Mouse (Mus musculus) granulocyte monocyte progenitor cell, adult 5-6 weeks (primary cell): Measurements from ENCODE around the gene Aldh3b3. TPM values are rescaled to one million over a fixed set of nuclear protein-coding genes. Genes with fewer than 3 reads are reported as not detected.

Source experiments
- total RNA-seq, 2 experiments: library from RNA; stranded (forward) in 1 of 2; stranded (reverse) in 1 of 2; fragments of 200-712, 200-1000 nt in 1 of 2; fragments of >200 nt in 1 of 2; fragmentation: Nextera tagmentation in 1 of 2; gene quantifications; 2 replicates each; pipeline ENCODE4 v1.2.3; 2014 to 2017

The Aldh3b3 gene
- total RNA-seq, 2 experiments from 2014 or later: not detected

Other genes with a start within 250 kb of the Aldh3b3 start
- 28.2 and 38.5 TPM in 2 replicates for gene Kmt5b, start 191.2 kb upstream of the Aldh3b3 start, total RNA-seq (2014; fragmentation: Nextera tagmentation)
- gene Kmt5b, start 191.2 kb upstream of the Aldh3b3 start, total RNA-seq (2017): 37.0 and 41.4 TPM in 2 replicates
- gene Chka, start 106.9 kb upstream of the Aldh3b3 start, total RNA-seq (2014; fragmentation: Nextera tagmentation): 30.2 and 50.6 TPM in 2 replicates
- gene Chka, start 106.9 kb upstream of the Aldh3b3 start, total RNA-seq (2017): 32.7 and 37.2 TPM in 2 replicates
- gene Tcirg1, start 51.5 kb upstream of the Aldh3b3 start, total RNA-seq (2014; fragmentation: Nextera tagmentation): 165 and 253 TPM in 2 replicates
- 159 and 178 TPM in 2 replicates for gene Tcirg1, start 51.5 kb upstream of the Aldh3b3 start, total RNA-seq (2017)
- 157 and 158 TPM in 2 replicates for gene Ndufs8, start 45.9 kb upstream of the Aldh3b3 start, total RNA-seq (2014; fragmentation: Nextera tagmentation)
- gene Ndufs8, start 45.9 kb upstream of the Aldh3b3 start, total RNA-seq (2017): 89.0 and 91.9 TPM in 2 replicates
- 5.9 and 8.4 TPM in 2 replicates for gene Aldh3b1, start 28.8 kb upstream of the Aldh3b3 start, total RNA-seq (2014; fragmentation: Nextera tagmentation)
- gene Aldh3b1, start 28.8 kb upstream of the Aldh3b3 start, total RNA-seq (2017): 8.4 and 14.1 TPM in 2 replicates
- 162 and 191 TPM in 2 replicates for gene Unc93b1, start 23.5 kb upstream of the Aldh3b3 start, total RNA-seq (2014; fragmentation: Nextera tagmentation)
- 205 and 220 TPM in 2 replicates for gene Unc93b1, start 23.5 kb upstream of the Aldh3b3 start, total RNA-seq (2017)
- gene Aldh3b2, start 13.7 kb downstream of the Aldh3b3 start, total RNA-seq (2014; fragmentation: Nextera tagmentation): not detected in 2 replicates
- gene Aldh3b2, start 13.7 kb downstream of the Aldh3b3 start, total RNA-seq (2017): 0.09 TPM in 1 of 2 replicates, not detected in the other
- gene Acy3, start 27.9 kb downstream of the Aldh3b3 start, total RNA-seq (2014; fragmentation: Nextera tagmentation): 4.1 and 6.4 TPM in 2 replicates
- 0.73 and 4.0 TPM in 2 replicates for gene Acy3, start 27.9 kb downstream of the Aldh3b3 start, total RNA-seq (2017)
- not detected in 2 replicates for gene Tbx10, start 34.1 kb downstream of the Aldh3b3 start, total RNA-seq (2014; fragmentation: Nextera tagmentation)
- not detected in 2 replicates for gene Tbx10, start 34.1 kb downstream of the Aldh3b3 start, total RNA-seq (2017)
- gene Nudt8, start 41.9 kb downstream of the Aldh3b3 start, total RNA-seq (2014; fragmentation: Nextera tagmentation): 9.7 and 16.3 TPM in 2 replicates
- gene Nudt8, start 41.9 kb downstream of the Aldh3b3 start, total RNA-seq (2017): 4.4 and 10.5 TPM in 2 replicates
- gene Gm49405, start 42.0 kb downstream of the Aldh3b3 start, total RNA-seq (2014; fragmentation: Nextera tagmentation): 0.30 and 3.0 TPM in 2 replicates
- gene Gm49405, start 42.0 kb downstream of the Aldh3b3 start, total RNA-seq (2017): 1.2 and 1.3 TPM in 2 replicates
- gene Doc2g, start 44.7 kb downstream of the Aldh3b3 start, total RNA-seq (2014; fragmentation: Nextera tagmentation): 3.0 and 7.0 TPM in 2 replicates
- gene Doc2g, start 44.7 kb downstream of the Aldh3b3 start, total RNA-seq (2017): 0.46 and 2.9 TPM in 2 replicates
- 93.8 and 132 TPM in 2 replicates for gene Ndufv1, start 54.2 kb downstream of the Aldh3b3 start, total RNA-seq (2014; fragmentation: Nextera tagmentation)
- 222 and 241 TPM in 2 replicates for gene Ndufv1, start 54.2 kb downstream of the Aldh3b3 start, total RNA-seq (2017)
- gene Gstp1, start 79.3 kb downstream of the Aldh3b3 start, total RNA-seq (2014; fragmentation: Nextera tagmentation): 235 and 335 TPM in 2 replicates
- gene Gstp1, start 79.3 kb downstream of the Aldh3b3 start, total RNA-seq (2017): 84.1 and 120 TPM in 2 replicates
- not detected in 2 replicates for gene Gstp2, start 87.4 kb downstream of the Aldh3b3 start, total RNA-seq (2014; fragmentation: Nextera tagmentation)
- gene Gstp2, start 87.4 kb downstream of the Aldh3b3 start, total RNA-seq (2017): 4.3 TPM in 1 of 2 replicates, not detected in the other
- not detected in 2 replicates for gene Gstp3, start 100.9 kb downstream of the Aldh3b3 start, total RNA-seq (2014; fragmentation: Nextera tagmentation)
- 0.65 TPM in 1 of 2 replicates, not detected in the other for gene Gstp3, start 100.9 kb downstream of the Aldh3b3 start, total RNA-seq (2017)
- not detected in 2 replicates for gene Cabp2, start 122.9 kb downstream of the Aldh3b3 start, total RNA-seq (2014; fragmentation: Nextera tagmentation)
- not detected in 2 replicates for gene Cabp2, start 122.9 kb downstream of the Aldh3b3 start, total RNA-seq (2017)
- gene Cdk2ap2, start 138.5 kb downstream of the Aldh3b3 start, total RNA-seq (2014; fragmentation: Nextera tagmentation): 119 and 155 TPM in 2 replicates
- 33.7 and 36.5 TPM in 2 replicates for gene Cdk2ap2, start 138.5 kb downstream of the Aldh3b3 start, total RNA-seq (2017)
- gene Pitpnm1, start 141.4 kb downstream of the Aldh3b3 start, total RNA-seq (2014; fragmentation: Nextera tagmentation): 11.3 and 16.8 TPM in 2 replicates
- 4.5 and 24.3 TPM in 2 replicates for gene Pitpnm1, start 141.4 kb downstream of the Aldh3b3 start, total RNA-seq (2017)
- 19.6 and 60.2 TPM in 2 replicates for gene Aip, start 167.2 kb downstream of the Aldh3b3 start, total RNA-seq (2014; fragmentation: Nextera tagmentation)
- 31.3 and 38.6 TPM in 2 replicates for gene Aip, start 167.2 kb downstream of the Aldh3b3 start, total RNA-seq (2017)
- not detected in 2 replicates for gene Gpr152, start 181.1 kb downstream of the Aldh3b3 start, total RNA-seq (2014; fragmentation: Nextera tagmentation)
- gene Gpr152, start 181.1 kb downstream of the Aldh3b3 start, total RNA-seq (2017): not detected in 2 replicates
- not detected in 2 replicates for gene Cabp4, start 185.4 kb downstream of the Aldh3b3 start, total RNA-seq (2014; fragmentation: Nextera tagmentation)
- not detected in 2 replicates for gene Cabp4, start 185.4 kb downstream of the Aldh3b3 start, total RNA-seq (2017)
- gene Coro1b, start 190.0 kb downstream of the Aldh3b3 start, total RNA-seq (2014; fragmentation: Nextera tagmentation): 143 and 234 TPM in 2 replicates
- 71.3 and 73.2 TPM in 2 replicates for gene Coro1b, start 190.0 kb downstream of the Aldh3b3 start, total RNA-seq (2017)
- gene Ptprcap, start 195.0 kb downstream of the Aldh3b3 start, total RNA-seq (2014; fragmentation: Nextera tagmentation): 40.8 and 53.6 TPM in 2 replicates
- 64.9 and 84.1 TPM in 2 replicates for gene Ptprcap, start 195.0 kb downstream of the Aldh3b3 start, total RNA-seq (2017)
- 42.5 and 45.6 TPM in 2 replicates for gene Rps6kb2, start 204.7 kb downstream of the Aldh3b3 start, total RNA-seq (2014; fragmentation: Nextera tagmentation)
- 21.0 and 31.6 TPM in 2 replicates for gene Rps6kb2, start 204.7 kb downstream of the Aldh3b3 start, total RNA-seq (2017)
- 0.58 and 5.7 TPM in 2 replicates for gene Carns1, start 216.8 kb downstream of the Aldh3b3 start, total RNA-seq (2014; fragmentation: Nextera tagmentation)
- gene Carns1, start 216.8 kb downstream of the Aldh3b3 start, total RNA-seq (2017): 1.1 and 2.9 TPM in 2 replicates
- gene Tbc1d10c, start 232.6 kb downstream of the Aldh3b3 start, total RNA-seq (2014; fragmentation: Nextera tagmentation): 41.1 and 50.1 TPM in 2 replicates
- gene Tbc1d10c, start 232.6 kb downstream of the Aldh3b3 start, total RNA-seq (2017): 11.3 and 18.4 TPM in 2 replicates
- gene Ppp1ca, start 233.4 kb downstream of the Aldh3b3 start, total RNA-seq (2014; fragmentation: Nextera tagmentation): 406 and 527 TPM in 2 replicates
- gene Ppp1ca, start 233.4 kb downstream of the Aldh3b3 start, total RNA-seq (2017): 494 and 518 TPM in 2 replicates
- gene Rad9a, start 243.0 kb downstream of the Aldh3b3 start, total RNA-seq (2014; fragmentation: Nextera tagmentation): 27.8 and 41.3 TPM in 2 replicates
- gene Rad9a, start 243.0 kb downstream of the Aldh3b3 start, total RNA-seq (2017): 16.0 and 16.3 TPM in 2 replicates